Mouse (Mus musculus): ENCODE results near the gene Hebp1.
A peak's percentile ranks its signal among the peaks of the same experiment; 100 is the strongest.

Gene Hebp1

GRCm38 (mm10) chr6:135197921-135198532 lies at the start of gene Hebp1, which contains the start of gene Fam234b:
Gene Hebp1, minus strand, starts transcription at chr6:135198022.
Gene Fam234b, plus strand, starts transcription at chr6:135197977.
- DNase-seq, result peak; percentile 88 to 89

- no peak for DNase-seq
These were observed 47.8 kb upstream of the Hebp1 start for GRCm38 (mm10) chr6:135245586-135245985.

GRCm38 (mm10) chr6:135240361-135240760 lies 42.5 kb upstream of the Hebp1 start:
- no peak for DNase-seq

DNA sequence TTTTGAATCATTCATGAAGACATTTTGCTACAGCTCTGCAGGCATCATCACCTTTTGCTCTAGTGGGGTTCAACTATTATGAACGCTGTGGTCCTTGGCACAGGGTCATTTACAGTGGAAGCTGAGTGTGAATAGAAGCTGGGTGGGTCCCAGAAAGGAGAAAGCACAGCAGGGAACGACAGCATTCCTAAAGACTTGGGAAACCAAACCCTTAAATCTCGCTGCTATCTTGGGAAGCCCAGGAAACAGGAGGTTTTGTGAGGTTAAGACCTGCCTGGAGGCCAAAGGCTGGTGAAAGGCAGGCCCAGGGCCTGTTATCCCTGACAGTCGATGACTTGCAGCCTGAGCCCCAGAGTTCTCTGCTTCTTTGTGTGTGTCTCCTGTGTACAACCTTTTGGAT lies 40.4 kb upstream of the Hebp1 start:
- no peak for DNase-seq

- DNase-seq, result peak; percentile 53 to 58
These were observed 39.5 kb upstream of the Hebp1 start for GRCm38 (mm10) chr6:135237326-135237725.

- DNase-seq, result no peak
These were observed 38.8 kb upstream of the Hebp1 start for GRCm38 (mm10) chr6:135236576-135236975.

GRCm38 (mm10) chr6:135235742-135236141 lies 37.9 kb upstream of the Hebp1 start:
- peak in 1 of 2 experiments; percentile 30 for DNase-seq

- DNase-seq, result no peak
These were observed 34.8 kb upstream of the Hebp1 start for GRCm38 (mm10) chr6:135232443-135233182.

- no peak for DNase-seq
These were observed 32.8 kb upstream of the Hebp1 start for GRCm38 (mm10) chr6:135230586-135230985.

DNA sequence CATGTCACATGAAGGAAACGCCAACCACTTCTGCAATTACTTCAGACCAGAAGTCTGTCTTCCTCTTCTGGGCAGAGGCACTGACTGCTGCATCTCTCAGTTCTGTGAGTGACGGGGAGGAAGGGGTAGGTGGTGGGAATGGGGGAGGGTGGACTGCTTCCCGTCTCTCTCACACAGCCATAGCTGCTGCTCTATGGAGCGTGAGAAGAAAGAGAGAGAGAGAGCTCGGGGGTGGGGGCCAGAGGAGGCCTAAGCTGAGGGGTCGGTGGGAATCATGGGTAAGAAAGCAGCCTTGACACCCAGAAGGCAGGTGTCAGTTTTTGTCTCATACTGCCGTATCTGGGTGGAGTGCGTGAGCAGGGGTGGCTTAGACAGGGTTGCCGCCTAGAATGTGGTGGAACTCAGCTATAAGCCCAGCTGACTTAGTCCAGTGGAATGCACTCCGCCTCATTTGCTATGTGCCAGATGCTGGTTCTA lies 30.7 kb upstream of the Hebp1 start:
- peak in 1 of 2 experiments; percentile 38 for DNase-seq

- no peak for DNase-seq
These were observed 26.1 kb upstream of the Hebp1 start for GRCm38 (mm10) chr6:135223786-135224416.

DNA sequence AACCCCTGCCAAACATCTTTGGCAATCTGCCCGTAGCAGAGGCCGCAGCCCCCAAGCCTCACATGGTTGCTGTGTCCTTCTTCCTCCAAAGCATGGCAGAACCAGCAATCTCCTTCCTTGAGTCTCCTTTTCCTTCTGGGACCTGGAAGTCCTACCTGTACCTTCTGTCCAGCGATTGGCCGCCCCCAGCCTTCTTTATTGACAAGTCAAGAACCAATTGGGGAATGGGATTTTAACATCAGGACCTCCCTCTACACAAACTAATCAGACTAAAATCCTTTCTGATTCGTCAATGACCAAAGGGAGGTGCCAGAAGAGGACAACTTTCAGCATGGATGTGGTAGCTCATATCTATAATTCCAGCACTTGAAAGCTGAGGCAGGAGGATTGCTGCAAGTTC lies 22.1 kb upstream of the Hebp1 start:
- no peak for DNase-seq

- DNase-seq, result peak; percentile 54 to 65
These were observed 20.5 kb upstream of the Hebp1 start for GRCm38 (mm10) chr6:135218330-135218729.

DNA sequence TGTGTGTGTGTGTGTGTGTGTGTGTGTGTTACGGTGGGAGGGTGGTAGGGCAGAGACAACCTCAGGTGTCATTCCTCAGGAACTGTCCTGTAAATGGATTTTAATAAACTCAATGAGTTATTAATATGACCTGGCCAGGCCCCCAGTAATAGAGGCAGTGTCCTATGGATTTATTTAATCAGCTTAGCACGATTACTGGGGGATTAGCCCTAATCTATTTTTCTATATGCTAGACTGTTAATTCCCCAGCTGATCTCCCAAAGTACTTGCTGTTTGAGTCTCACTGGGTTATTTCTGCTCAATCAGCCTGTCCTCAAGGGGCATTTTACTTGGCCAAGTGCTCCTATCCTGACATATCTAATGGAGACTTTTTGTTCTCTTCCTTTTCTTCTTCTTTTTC lies 14.8 kb upstream of the Hebp1 start:
- DNase-seq, result no peak

DNA sequence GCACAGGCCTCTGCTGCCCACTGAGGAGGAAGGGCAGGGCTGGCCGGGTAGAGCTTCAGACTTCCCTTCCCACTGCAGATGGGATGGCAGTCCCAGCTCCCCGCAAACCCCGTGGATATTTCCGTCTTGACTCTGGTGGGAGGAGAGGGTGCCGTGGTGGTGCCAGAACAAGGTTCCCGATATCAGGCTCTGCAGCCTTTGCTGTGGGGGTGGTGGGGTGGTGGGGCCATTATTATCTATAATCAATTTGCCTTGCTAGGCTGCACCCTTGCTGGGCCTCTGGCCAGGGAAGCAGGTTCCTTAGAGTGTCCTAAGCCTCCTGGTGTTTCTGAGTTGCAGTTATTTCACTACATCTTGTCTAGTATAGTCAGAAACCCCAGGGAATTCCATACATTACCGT lies 13.3 kb upstream of the Hebp1 start:
- DNase-seq, result no peak

DNA sequence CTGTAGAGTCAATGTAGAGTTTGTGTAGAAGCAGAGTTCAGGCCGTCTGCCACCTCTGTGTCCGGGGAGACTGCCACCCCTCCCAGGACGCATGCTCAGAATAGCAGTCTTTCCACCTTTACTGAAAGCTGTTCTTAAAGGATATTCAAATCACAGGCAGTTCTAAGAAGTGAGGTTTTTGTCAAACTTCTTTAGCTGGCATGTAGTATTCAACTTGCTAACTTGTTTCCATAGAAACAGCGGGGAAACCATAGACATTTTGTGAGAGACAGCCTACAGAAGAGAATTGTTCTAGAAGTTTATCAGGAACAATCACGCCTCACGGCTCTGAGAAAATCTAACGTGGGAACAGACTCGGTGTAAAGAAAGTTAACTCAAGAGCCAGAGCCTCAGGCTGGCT lies 9.1 kb upstream of the Hebp1 start:
- no peak for DNase-seq

DNA sequence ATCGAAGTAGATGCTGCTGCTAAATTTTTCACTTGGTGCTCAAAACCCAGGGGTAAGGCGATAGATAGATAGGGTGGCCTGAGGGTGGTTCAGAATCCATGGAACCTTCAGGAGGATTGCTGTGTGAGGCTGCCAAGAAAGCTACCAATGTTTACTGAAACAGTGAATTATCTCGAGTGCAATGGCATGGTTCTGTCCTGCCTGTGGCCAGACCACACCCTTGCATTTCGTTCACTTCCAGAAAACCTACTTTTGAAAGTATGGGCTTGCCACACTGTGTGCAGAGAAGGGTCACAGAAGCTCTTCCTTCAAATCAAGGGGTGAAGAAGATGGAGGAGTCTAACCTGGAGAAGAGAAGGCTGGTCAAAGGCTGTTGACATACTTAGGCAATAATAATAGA lies 8.0 kb upstream of the Hebp1 start:
- DNase-seq, result no peak

- DNase-seq, result no peak
These were observed 7.0 kb upstream of the Hebp1 start for GRCm38 (mm10) chr6:135204869-135205268.

DNA sequence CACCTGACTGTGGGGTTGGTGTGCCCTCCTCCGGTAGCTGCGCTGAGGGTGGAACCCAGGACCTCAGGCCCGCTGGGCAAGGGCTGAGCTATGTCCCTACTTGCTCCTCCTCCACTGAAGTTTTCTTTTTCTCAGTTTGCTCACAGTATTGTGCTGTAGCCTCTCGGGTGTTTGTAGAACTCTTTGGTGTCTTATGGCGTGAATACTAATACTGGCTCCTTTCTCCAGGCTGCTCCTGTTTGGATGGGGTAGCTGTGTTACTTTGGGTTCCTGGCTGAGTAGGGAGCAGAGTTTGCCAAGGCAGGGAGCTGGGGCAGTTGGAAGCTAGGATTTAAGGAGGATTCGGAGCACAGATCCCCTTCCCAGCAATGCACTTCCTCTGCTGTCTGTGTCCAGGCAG lies 5.9 kb upstream of the Hebp1 start:
- no peak for DNase-seq

DNA sequence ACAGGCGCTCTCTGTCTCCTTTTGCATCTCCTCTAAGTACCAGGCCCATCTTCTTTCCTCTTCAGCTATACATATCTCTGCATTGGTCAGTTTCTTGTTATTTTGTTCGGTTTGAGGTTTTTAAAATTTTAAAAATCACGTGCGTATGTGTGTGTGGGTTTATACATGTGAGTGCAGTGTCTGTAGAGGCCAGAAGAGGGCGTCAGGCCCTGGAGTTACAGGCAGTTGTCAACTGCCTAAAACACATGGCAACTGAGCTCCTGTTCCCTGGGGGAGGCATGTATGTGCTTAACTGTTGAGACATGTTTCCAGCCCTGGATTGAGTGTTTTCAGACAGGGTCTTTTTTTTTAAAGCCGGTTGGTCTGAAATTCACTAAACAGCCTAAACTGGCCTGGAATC lies 4.8 kb upstream of the Hebp1 start:
- no peak for DNase-seq

- no peak for DNase-seq
These were observed 2.5 kb upstream of the Hebp1 start for GRCm38 (mm10) chr6:135200122-135200957.

- DNase-seq, result no peak
These were observed 904 bp upstream of the Hebp1 start for GRCm38 (mm10) chr6:135198726-135199125.

DNA sequence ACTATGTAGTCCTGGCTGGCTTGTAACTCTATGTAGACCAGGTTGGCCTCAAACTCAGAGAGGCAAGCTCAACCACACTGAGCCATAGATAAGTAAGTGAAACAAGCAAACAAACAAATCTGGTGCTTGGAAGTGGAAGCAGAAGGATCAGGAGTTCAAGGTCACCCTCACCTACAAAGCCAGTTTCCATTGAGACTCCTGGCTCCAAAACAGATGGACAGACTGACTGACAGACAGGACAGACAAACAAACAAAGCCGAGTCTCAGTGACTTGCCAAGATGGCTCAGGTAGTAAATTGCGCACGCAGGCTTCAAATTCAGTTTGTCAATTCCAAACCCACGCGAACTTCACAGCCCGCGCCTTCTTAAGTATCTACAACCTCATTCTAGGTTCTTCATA lies 376 bp downstream of the Hebp1 start:
- DNase-seq, result no peak

Measured in thymus, postnatal 36 days (tissue).